Mouse (Mus musculus) CH12.LX (cell line): ENCODE data around the gene Znhit3. TPM values are rescaled to one million over a fixed set of nuclear protein-coding genes. Genes with fewer than 3 reads are reported as not detected.

ENCODE experiments used
- DNase-seq: peaks from one replicate; pipeline ENCODE4 v3.0.0-alpha.2; 2013; ENCODE audit errors: extremely low read depth
- H3K27ac ChIP-seq: 2 replicates; pipeline ENCODE4 v1.5.1; 2012; ENCODE audit warnings: low read depth, mild to moderate bottlenecking, control low read depth, moderate library complexity; ENCODE audit not compliant: insufficient read depth
- H3K27me3 ChIP-seq: replicated peaks from 2 replicates; pipeline ENCODE3; 2012; ENCODE audit warnings: inconsistent platforms
- H3K36me3 ChIP-seq, 2 experiments: replicated peaks in 1 of 2; 2 replicates each; pipeline versions ENCODE3 to v1.6.1; 2012; ENCODE audit warnings: inconsistent platforms in 1 of 2, low read length in 1 of 2, mild to moderate bottlenecking in 1 of 2, mixed read lengths in 1 of 2, moderate library complexity in 1 of 2; ENCODE audit not compliant: control insufficient read depth in 1 of 2, insufficient read depth in 1 of 2
- H3K4me1 ChIP-seq, 2 experiments: 2 replicates each; pipeline ENCODE4 v1.6.1; 2012; ENCODE audit warnings: inconsistent platforms in 1 of 2, moderate library complexity in 1 of 2; ENCODE audit not compliant: insufficient read depth in 2 of 2, control insufficient read depth in 1 of 2
- H3K4me2 ChIP-seq: 2 replicates; pipeline ENCODE4 v1.6.1; 2012; ENCODE audit warnings: low read depth, mild to moderate bottlenecking, control low read depth; ENCODE audit not compliant: poor library complexity, insufficient read depth, severe bottlenecking
- H3K4me3 ChIP-seq, 3 experiments: fragments of 150-350 bp in 1 of 3; sonication (generic) in 1 of 3; replicated peaks in 1 of 3; 2 replicates each; pipeline versions ENCODE3 to v1.5.1; 2011 to 2012; ENCODE audit warnings: low read depth in 2 of 3, low read length in 2 of 3, mild to moderate bottlenecking in 2 of 3, moderate library complexity in 2 of 3, control low read depth in 1 of 3, improper control_type of control experiment in 1 of 3, inconsistent platforms in 1 of 3, mixed read lengths in 1 of 3; ENCODE audit not compliant: poor library complexity in 1 of 3
- H3K79me2 ChIP-seq: replicated peaks from 2 replicates; pipeline ENCODE4 v1.6.1; 2012; ENCODE audit warnings: mild to moderate bottlenecking, moderate library complexity; ENCODE audit not compliant: control insufficient read depth, poor library complexity, insufficient read depth, severe bottlenecking; ENCODE audit errors: extremely low read depth
- H3K9ac ChIP-seq: 2 replicates; pipeline ENCODE4 v1.6.1; 2012; ENCODE audit warnings: low read depth, mild to moderate bottlenecking, control low read depth, moderate library complexity; ENCODE audit not compliant: insufficient read depth
- H3K9me3 ChIP-seq: replicated peaks from 2 replicates; pipeline ENCODE3; 2012; ENCODE audit warnings: low read length, inconsistent platforms, mixed read lengths
- BHLHE40 ChIP-seq: IDR thresholded peaks from 2 replicates; pipeline ENCODE4 v1.6.1; 2011; ENCODE audit warnings: mild to moderate bottlenecking, low read depth, low read length, improper control_type of control experiment
- CHD1 ChIP-seq: IDR thresholded peaks from 2 replicates; pipeline ENCODE4 v1.6.1; 2012; ENCODE audit warnings: low read depth, low read length, improper control_type of control experiment, inconsistent platforms
- CHD2 ChIP-seq: IDR thresholded peaks from 2 replicates; pipeline ENCODE4 v1.6.1; 2011; ENCODE audit warnings: low read length, improper control_type of control experiment
- CTCF ChIP-seq, 2 experiments: IDR thresholded peaks in 1 of 2; conservative IDR thresholded peaks in 1 of 2; 2 replicates each; pipeline ENCODE4 v1.5.1; 2011 to 2012; ENCODE audit warnings: low read depth in 2 of 2, low read length in 2 of 2, improper control_type of control experiment in 1 of 2, inconsistent platforms in 1 of 2, mild to moderate bottlenecking in 1 of 2, moderate library complexity in 1 of 2
- E2F4 ChIP-seq: IDR thresholded peaks from 2 replicates; pipeline ENCODE4 v1.6.1; 2011; ENCODE audit warnings: low read depth, low read length, improper control_type of control experiment; ENCODE audit not compliant: insufficient replicate concordance
- ELF1 ChIP-seq: IDR thresholded peaks from 2 replicates; pipeline ENCODE4 v1.6.1; 2014; ENCODE audit warnings: low read depth, mild to moderate bottlenecking, inconsistent platforms, low read length, improper control_type of control experiment
- EP300 ChIP-seq: IDR thresholded peaks from 2 replicates; pipeline ENCODE4 v1.6.1; 2011; ENCODE audit warnings: low read length, improper control_type of control experiment
- ETS1 ChIP-seq: conservative IDR thresholded peaks from 2 replicates; pipeline ENCODE4 v1.6.1; 2012; ENCODE audit warnings: low read depth, mild to moderate bottlenecking, inconsistent platforms, low read length, improper control_type of control experiment, moderate library complexity
- GABPA ChIP-seq: IDR thresholded peaks from 2 replicates; pipeline ENCODE4 v1.6.1; 2012; ENCODE audit warnings: low read depth, low read length, improper control_type of control experiment, inconsistent platforms; ENCODE audit not compliant: insufficient replicate concordance
- HCFC1 ChIP-seq: IDR thresholded peaks from 2 replicates; pipeline ENCODE4 v1.6.1; 2012; ENCODE audit warnings: low read depth, mild to moderate bottlenecking, inconsistent platforms, low read length, improper control_type of control experiment
- IRF4 ChIP-seq: IDR thresholded peaks from 2 replicates; pipeline ENCODE4 v1.6.1; 2014; ENCODE audit warnings: low read depth, mild to moderate bottlenecking, inconsistent platforms, low read length, improper control_type of control experiment
- JUN ChIP-seq: IDR thresholded peaks from 2 replicates; pipeline ENCODE4 v1.6.1; 2011; ENCODE audit warnings: low read depth, mild to moderate bottlenecking, low read length, improper control_type of control experiment, moderate library complexity; ENCODE audit not compliant: insufficient read depth
- JUND ChIP-seq: conservative IDR thresholded peaks from 2 replicates; pipeline ENCODE4 v1.6.1; 2011; ENCODE audit warnings: low read depth, low read length, improper control_type of control experiment
- KAT2A ChIP-seq: IDR thresholded peaks from 2 replicates; pipeline ENCODE4 v1.6.1; 2012; ENCODE audit warnings: low read length, improper control_type of control experiment, inconsistent platforms; ENCODE audit not compliant: insufficient replicate concordance
- MAFK ChIP-seq: IDR thresholded peaks from 2 replicates; pipeline ENCODE4 v1.6.1; 2011; ENCODE audit warnings: low read length, improper control_type of control experiment; ENCODE audit not compliant: insufficient replicate concordance
- MAX ChIP-seq: IDR thresholded peaks from 2 replicates; pipeline ENCODE4 v1.6.1; 2011; ENCODE audit warnings: low read length, improper control_type of control experiment
- MAZ ChIP-seq: IDR thresholded peaks from 2 replicates; pipeline ENCODE4 v1.6.1; 2012; ENCODE audit warnings: low read depth, mild to moderate bottlenecking, inconsistent platforms, low read length, improper control_type of control experiment, moderate library complexity
- MEF2A ChIP-seq: IDR thresholded peaks from 2 replicates; pipeline ENCODE4 v1.6.1; 2014; ENCODE audit warnings: low read depth, mild to moderate bottlenecking, inconsistent platforms, low read length, improper control_type of control experiment, borderline replicate concordance
- MXI1 ChIP-seq: IDR thresholded peaks from 2 replicates; pipeline ENCODE4 v1.6.1; 2011; ENCODE audit warnings: mild to moderate bottlenecking, low read depth, low read length, improper control_type of control experiment
- MYC ChIP-seq: IDR thresholded peaks from 2 replicates; pipeline ENCODE4 v1.6.1; 2011; ENCODE audit warnings: low read depth, mild to moderate bottlenecking, improper control_type of control experiment, low read length
- NELFE ChIP-seq: IDR thresholded peaks from 2 replicates; pipeline ENCODE4 v1.6.1; 2011; ENCODE audit warnings: low read depth, low read length, improper control_type of control experiment
- NRF1 ChIP-seq: IDR thresholded peaks from 2 replicates; pipeline ENCODE4 v1.6.1; 2014; ENCODE audit warnings: low read depth, mild to moderate bottlenecking, inconsistent platforms, low read length, improper control_type of control experiment, moderate library complexity
- PAX5 ChIP-seq: IDR thresholded peaks from 2 replicates; pipeline ENCODE4 v1.6.1; 2012; ENCODE audit warnings: low read length, inconsistent platforms, mixed read lengths
- POLR2A ChIP-seq: IDR thresholded peaks from 2 replicates; pipeline ENCODE4 v1.6.1; 2011; ENCODE audit warnings: low read depth, mild to moderate bottlenecking, improper control_type of control experiment, low read length
- POLR2AphosphoS2 ChIP-seq: IDR thresholded peaks from 2 replicates; pipeline ENCODE4 v1.6.1; 2011; ENCODE audit warnings: low read depth, low read length, improper control_type of control experiment
- RAD21 ChIP-seq: IDR thresholded peaks from 2 replicates; pipeline ENCODE4 v1.6.1; 2011; ENCODE audit warnings: low read depth, mild to moderate bottlenecking, low read length, improper control_type of control experiment, moderate library complexity
- RCOR1 ChIP-seq: conservative IDR thresholded peaks from 2 replicates; pipeline ENCODE4 v1.6.1; 2012; ENCODE audit warnings: low read depth, mild to moderate bottlenecking, inconsistent platforms, low read length, improper control_type of control experiment
- SIN3A ChIP-seq: IDR thresholded peaks from 2 replicates; pipeline ENCODE4 v1.6.1; 2012; ENCODE audit warnings: low read length, improper control_type of control experiment, inconsistent platforms
- SMC3 ChIP-seq: IDR thresholded peaks from 2 replicates; pipeline ENCODE4 v1.6.1; 2011; ENCODE audit warnings: low read depth, low read length, improper control_type of control experiment
- TBP ChIP-seq: conservative IDR thresholded peaks from 2 replicates; pipeline ENCODE4 v1.6.1; 2011; ENCODE audit warnings: low read depth, low read length, improper control_type of control experiment
- TCF12 ChIP-seq: IDR thresholded peaks from 2 replicates; pipeline ENCODE4 v1.6.1; 2014; ENCODE audit warnings: low read depth, mild to moderate bottlenecking, inconsistent platforms, low read length, improper control_type of control experiment
- UBTF ChIP-seq: IDR thresholded peaks from 2 replicates; pipeline ENCODE4 v1.6.1; 2012; ENCODE audit warnings: low read depth, mild to moderate bottlenecking, inconsistent platforms, low read length, improper control_type of control experiment, moderate library complexity
- USF1 ChIP-seq: IDR thresholded peaks from 2 replicates; pipeline ENCODE4 v1.6.1; 2014; ENCODE audit warnings: low read depth, mild to moderate bottlenecking, inconsistent platforms, low read length, improper control_type of control experiment
- USF2 ChIP-seq: conservative IDR thresholded peaks from 2 replicates; pipeline ENCODE4 v1.6.1; 2011; ENCODE audit warnings: low read depth, low read length, improper control_type of control experiment
- ZMIZ1 ChIP-seq: IDR thresholded peaks from 2 replicates; pipeline ENCODE4 v1.6.1; 2012; ENCODE audit warnings: low read depth, mild to moderate bottlenecking, inconsistent platforms, low read length, improper control_type of control experiment
- ZNF384 ChIP-seq: IDR thresholded peaks from 2 replicates; pipeline ENCODE4 v1.6.1; 2012; ENCODE audit warnings: low read depth, low read length, improper control_type of control experiment, inconsistent platforms
- dilution Hi-C: fragments of 300-500 bp; cut with MboI; formaldehyde crosslinking; loops from 2 replicates; pipeline ENCODE4 v1.14.3; 2020; ENCODE audit warnings: low sequenced_read_pairs; ENCODE audit not compliant: extremely low pct_unique_long_range_greater_than_20kb, extremely low pct_ligation_motif_present
- in situ Hi-C: fragments of 300-500 bp; cut with MboI; formaldehyde crosslinking; loops from 3 replicates; pipeline ENCODE4 v1.14.3; 2019; ENCODE audit warnings: low sequenced_read_pairs, low pct_ligation_motif_present, low pct_unique_long_range_greater_than_20kb, mixed read lengths
- polyA plus RNA-seq: library from polyadenylated mRNA; unstranded; fragments of >175 nt; gene quantifications from 2 replicates; pipeline ENCODE4 v1.2.1, GENCODE M21; 2012; ENCODE audit warnings: low read depth; ENCODE audit not compliant: insufficient read length
- total RNA-seq, 2 experiments: library from RNA; depleted of rRNA; stranded (reverse); fragments of 300-350 nt in 1 of 2; fragments of >200 nt in 1 of 2; gene quantifications; 2 replicates each; pipeline ENCODE4 v1.2.3; 2012 to 2014

Gene Znhit3
- total and polyA plus RNA-seq, 3 experiments = 59.3 to 130 (median 62.9) TPM

- dilution Hi-C loops = no loop called here
- Histone ChIP-seq H3K9ac (peak within 1 kb of the TSS; percentile 98), H3K36me3 (peaks cover 2 to 34% of the 10 kb centered on the region in 2 experiments), H3K9me3 (no peaks in the 10 kb centered on the region), H3K4me2 (peak within 1 kb of the TSS; percentile 87), H3K4me1 (peaks cover 8 to 45% of the 10 kb centered on the region in 2 experiments; a peak in 3 of 4 replicates), H3K27ac (peak within 1 kb of the TSS; percentile 95), H3K27me3 (no peaks in the 10 kb centered on the region), H3K79me2 (peaks cover 31% of the 10 kb centered on the region), H3K4me3 (peak within 1 kb of the TSS; percentile 83 to 96 (median 88))
- TF ChIP-seq MAFK (no peak), CTCF (conservative IDR thresholded peaks at IDR 0.05 in 1 of 2, IDR thresholded peaks at IDR 0.05 in 1 of 2; ENCODE audit: low read depth in 2 of 2, low read length in 2 of 2) (no peak), USF2 (no peak), ELF1 (peak; percentile 29; the same call in 1 of the 2 replicates), NRF1 (peak; percentile 18), TCF12 (peak; percentile 81; the same call in 1 of the 2 replicates), RCOR1 (peak; percentile 59; the same call in 1 of the 2 replicates), MYC (no peak), SMC3 (no peak), MAX (peak; percentile 79; the same call in 1 of the 2 replicates), E2F4 (no peak), RAD21 (no peak), GABPA (no peak), KAT2A (peak; percentile 53; the same call in 1 of the 2 replicates), MAZ (peak; percentile 88), JUND (no peak), MEF2A (0 out of 2 replicates have a peak, but pooled peaks have one; percentile 33), CHD1 (peak; percentile 62; the same call in 1 of the 2 replicates), USF1 (no peak), MXI1 (peak; percentile 93), HCFC1 (0 out of 2 replicates have a peak, but pooled peaks have one; percentile 41), JUN (no peak), EP300 (no peak), BHLHE40 (peak; percentile 90), TBP (no peak), NELFE (peak; percentile 89), PAX5 (no peak), ZNF384 (no peak), UBTF (peak; percentile 63), POLR2AphosphoS2 (peak; percentile 93), SIN3A (peak; percentile 65), ZMIZ1 (peak; percentile 82), CHD2 (peak; percentile 98), ETS1 (peak; percentile 67; the same call in 1 of the 2 replicates), POLR2A (peak; percentile 86), IRF4 (peak; percentile 58; the same call in 1 of the 2 replicates)
- DNase-seq = peak; percentile 95
- in situ Hi-C loops = no loop called here
These were observed 45.7 kb downstream of the Znhit3 start, which contains the start of gene Ggnbp2 for GRCm38 (mm10) chr11:84870337-84871043. Gene Ggnbp2, minus strand, starts transcription at chr11:84870817.
